Mouse (Mus musculus) testis, postnatal 14 days (tissue): ENCODE results near the gene Hnrnpa0.
"Not testable (repeated sequence)": the region's sequence is repeated elsewhere in the genome, so short reads cannot be mapped to it uniquely, and the experiment has no call there.

ENCODE experiments used
- DNase-seq: peaks from one replicate; pipeline ENCODE4 v3.0.0; 2021; ENCODE audit warnings: low spot score

The Hnrnpa0 gene

GRCm38 (mm10) chr13:58128396-58128767, at the start of gene Hnrnpa0:
Gene Hnrnpa0, minus strand, starts transcription at chr13:58128556.
- peak; percentile 96 for DNase-seq

- peak; percentile 100 for DNase-seq
These were observed 49.3 kb upstream of the Hnrnpa0 start for GRCm38 (mm10) chr13:58177511-58178208.

DNA sequence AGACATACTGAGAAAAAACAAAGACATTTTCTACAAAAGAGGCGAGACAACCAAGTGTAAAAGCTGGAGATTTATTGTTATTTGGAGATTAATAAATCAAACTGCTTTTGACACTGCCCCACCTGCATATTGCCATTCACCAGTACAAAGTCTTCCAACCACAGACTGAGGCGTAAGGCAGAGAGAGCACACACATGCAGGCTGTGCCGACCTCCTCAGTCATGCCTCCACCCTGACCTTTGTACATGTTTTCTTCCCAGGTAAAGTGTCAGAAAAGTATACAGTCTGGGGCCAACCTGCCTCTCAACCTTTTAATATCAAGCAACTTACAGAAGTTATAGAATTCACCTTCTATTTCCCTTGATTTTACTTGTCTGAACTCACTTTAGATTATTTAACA, 47.7 kb upstream of the Hnrnpa0 start:
- no peak for DNase-seq

- no peak for DNase-seq
These were observed 39.8 kb upstream of the Hnrnpa0 start for GRCm38 (mm10) chr13:58168119-58168518.

- DNase-seq: no peak
These were observed 35.0 kb upstream of the Hnrnpa0 start for GRCm38 (mm10) chr13:58163343-58163742.

DNA sequence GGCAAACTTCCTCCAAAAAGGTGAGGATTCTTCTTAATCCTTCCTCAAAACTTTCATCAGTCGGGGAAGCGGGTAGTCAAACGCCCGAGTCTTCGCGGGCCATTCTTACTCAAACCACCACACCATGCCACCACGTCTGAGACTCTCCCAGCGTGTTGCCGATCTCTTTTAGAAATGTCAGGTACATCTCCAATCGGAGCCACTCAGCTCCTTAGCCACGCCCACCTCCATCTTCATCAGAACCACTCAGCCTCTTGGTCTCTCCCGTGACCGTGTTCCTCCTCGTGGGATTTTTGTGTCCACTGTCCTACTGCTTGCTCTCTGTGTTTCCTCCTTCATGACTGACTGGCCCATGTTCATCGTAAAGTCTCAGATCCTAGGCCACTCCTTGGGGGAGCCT, 32.4 kb upstream of the Hnrnpa0 start:
- peak; percentile 83 for DNase-seq

DNA sequence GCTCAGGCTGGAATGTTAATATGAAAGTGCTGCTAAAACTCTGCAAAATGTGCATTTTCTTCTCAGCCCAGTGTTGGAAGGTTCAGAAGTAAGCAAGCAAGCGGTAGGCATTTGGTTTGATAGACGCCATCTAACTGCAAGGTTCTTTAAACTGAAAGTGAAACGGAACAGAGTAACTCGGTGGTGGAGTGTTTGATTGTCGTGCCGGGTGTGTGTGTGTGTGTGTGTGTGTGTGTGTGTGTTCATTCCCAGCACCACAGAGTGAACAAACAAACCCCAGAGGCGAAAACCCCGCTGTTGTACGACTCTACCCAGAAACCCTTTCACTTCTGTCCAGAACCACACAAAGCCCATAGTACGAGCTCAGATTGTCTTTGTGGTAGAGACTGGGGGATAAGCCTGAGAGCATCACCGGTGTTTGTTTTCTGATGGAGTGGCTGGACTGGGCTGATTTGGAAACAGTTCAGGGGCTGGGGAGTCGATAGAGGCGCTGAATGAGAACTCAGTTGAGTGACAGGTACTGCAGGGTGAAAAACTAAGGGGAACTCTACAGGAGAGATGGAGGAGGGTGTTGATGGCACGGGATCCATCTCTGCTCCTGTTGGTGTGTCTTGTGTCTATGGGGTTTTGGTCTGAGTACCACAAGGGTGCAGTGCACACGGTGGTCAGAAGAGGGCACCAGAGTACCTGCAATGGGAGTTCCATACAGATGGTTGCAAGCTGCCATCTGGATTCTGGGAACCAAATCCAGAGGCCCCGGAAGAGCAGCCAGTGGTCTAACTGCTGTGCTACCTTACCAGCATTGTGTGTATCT, 29.9 kb upstream of the Hnrnpa0 start:
- peak; percentile 81 for DNase-seq

DNA sequence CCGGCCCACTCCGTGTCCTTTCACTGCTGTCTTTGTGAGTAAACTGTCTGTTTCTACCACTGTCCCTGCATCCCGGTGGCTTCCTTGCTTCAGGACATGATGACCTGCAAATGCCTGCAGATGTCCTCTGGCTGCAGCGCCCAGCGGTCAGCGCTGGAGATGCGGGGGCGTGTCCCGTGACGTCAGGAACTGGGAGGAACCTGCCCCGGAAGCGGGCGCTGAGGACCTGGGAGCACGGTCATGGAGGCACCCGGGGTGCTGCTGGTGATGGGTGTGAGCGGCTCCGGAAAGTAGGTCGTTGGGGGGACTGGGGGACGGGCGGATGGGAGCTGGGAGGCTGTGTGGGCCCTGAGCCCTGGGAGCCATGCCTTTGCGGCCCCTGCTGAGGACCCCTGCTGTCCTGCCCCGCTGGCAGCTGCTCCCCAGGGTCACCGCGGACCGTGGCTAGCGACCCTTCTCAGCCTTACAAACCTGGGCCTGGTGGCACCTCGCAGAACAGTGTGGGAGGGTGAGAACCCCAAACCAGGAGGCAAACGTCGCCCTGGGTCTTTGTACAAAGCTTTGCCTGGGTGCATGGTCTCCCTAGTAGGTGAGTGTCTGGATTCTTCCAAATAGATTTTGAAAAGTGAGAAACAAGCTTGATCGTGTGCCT, 29.2 kb upstream of the Hnrnpa0 start, which contains the start of gene Idnk:
Gene Idnk, plus strand, starts transcription at position 203 of the 652 bp plus-strand sequence.
- peak; percentile 85 for DNase-seq

DNA sequence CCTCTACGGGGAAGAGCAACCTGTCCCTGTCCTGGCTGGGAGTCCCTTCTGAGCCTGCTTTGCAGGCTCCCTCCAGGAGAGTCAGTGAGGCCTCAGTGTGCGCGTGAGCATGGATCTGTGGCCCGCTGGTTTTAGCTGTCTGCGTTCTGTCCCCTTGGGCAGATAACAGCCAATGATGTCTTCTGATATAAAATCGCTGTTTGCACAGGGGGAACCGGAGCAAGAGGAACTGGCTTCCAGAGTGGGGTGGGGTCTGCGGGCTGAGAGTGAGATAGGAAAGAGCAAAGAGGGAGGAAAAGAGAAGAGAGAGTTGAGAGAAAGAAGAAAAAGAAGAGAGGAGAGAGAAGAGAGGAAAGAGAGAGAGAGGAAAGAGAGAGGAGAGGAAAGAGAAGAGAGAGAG, 28.7 kb upstream of the Hnrnpa0 start:
- no peak for DNase-seq

DNA sequence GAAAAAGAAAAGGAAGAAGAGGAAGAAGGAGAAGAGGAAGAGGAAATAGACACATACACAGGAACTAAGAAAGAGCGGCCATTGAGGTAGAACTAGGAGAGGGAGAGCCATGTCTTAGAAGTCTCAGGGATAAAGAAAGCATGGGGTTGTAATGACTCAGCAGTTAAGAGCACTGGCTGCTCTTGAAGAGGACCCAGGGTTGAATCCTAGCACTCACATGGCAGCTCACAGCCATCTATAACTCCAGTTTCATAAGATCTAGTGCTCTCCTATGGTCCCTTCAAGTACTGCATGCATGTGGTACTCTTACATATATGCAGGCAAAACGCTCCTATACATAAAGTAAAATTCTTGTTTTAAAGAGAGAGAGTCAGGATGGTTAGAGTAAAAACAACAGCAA, 27.7 kb upstream of the Hnrnpa0 start:
- DNase-seq: no peak

GRCm38 (mm10) chr13:58150442-58150841, 22.1 kb upstream of the Hnrnpa0 start:
- DNase-seq: no peak

GRCm38 (mm10) chr13:58149629-58150028, 21.3 kb upstream of the Hnrnpa0 start:
- no peak for DNase-seq

GRCm38 (mm10) chr13:58149033-58149558, 20.7 kb upstream of the Hnrnpa0 start:
- no peak for DNase-seq

- peak; percentile 72 for DNase-seq
These were observed 20.0 kb upstream of the Hnrnpa0 start for GRCm38 (mm10) chr13:58148256-58148831.

DNA sequence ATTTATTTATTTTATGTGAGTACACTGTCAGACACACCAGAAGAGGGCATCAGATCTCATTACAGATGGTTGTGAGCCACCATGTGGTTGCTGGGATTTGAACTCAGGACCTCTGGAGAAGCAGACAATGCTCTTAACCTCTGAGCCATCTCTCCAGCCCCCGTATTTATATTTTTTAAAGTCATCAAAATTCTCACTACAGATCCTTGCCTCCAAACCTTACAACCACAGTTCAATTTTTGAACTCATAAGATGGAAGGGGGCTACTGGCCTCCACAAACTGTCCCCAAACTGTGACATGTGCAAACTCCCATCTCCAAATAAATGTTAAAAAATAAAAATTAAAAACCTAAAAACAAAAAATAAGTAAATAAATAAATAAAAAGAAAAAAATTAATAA, 19.4 kb upstream of the Hnrnpa0 start:
- no peak for DNase-seq

GRCm38 (mm10) chr13:58146603-58147002, 18.2 kb upstream of the Hnrnpa0 start:
- DNase-seq: not testable (repeated sequence)

GRCm38 (mm10) chr13:58131692-58132091, 3.3 kb upstream of the Hnrnpa0 start:
- DNase-seq: no peak

GRCm38 (mm10) chr13:58129687-58130246, 1.4 kb upstream of the Hnrnpa0 start:
- no peak for DNase-seq

DNA sequence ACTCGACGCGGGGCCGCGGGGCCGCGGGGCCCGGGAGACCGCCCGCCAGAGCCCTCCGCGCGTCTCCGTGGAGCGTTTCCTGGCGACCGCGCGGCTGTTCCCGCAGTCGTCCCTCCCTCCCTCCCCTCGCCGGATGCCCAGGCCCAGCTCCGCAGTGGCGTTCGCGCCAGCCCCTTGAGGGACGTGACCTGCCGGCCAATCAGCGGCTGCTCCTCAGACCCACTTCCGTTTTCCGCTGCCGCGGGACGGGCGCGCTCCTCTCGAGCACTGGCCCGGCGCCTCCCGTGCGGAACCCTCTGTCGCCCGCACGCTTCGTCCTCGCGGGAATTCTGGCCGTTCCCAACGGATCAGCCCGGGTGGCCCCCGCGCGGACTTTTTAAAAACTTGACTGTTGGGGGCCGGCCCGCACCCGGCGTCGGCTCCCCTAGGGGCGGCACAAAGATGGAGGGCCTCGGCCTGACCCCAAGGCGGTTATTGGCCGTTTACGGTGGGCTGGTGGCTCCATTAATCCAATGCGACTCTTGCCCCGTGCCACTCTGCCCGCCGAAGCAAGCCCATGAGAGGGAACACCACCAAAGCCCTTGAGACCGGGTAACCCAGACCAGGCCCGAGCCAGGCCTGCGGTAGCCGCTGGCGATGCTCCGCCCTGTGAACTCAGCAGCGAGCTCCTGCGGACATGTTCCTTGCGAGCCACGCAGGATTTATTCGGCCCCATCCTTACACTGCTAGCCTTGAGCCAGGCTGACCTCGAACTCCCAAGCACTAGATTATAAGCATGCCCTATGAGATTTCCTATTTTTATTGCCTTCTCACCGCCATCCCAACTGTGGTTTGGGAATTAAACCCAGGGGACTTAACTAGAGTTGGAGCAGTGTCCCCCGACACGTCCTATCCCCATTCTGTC, 664 bp upstream of the Hnrnpa0 start:
- DNase-seq: peak; percentile 99

DNA sequence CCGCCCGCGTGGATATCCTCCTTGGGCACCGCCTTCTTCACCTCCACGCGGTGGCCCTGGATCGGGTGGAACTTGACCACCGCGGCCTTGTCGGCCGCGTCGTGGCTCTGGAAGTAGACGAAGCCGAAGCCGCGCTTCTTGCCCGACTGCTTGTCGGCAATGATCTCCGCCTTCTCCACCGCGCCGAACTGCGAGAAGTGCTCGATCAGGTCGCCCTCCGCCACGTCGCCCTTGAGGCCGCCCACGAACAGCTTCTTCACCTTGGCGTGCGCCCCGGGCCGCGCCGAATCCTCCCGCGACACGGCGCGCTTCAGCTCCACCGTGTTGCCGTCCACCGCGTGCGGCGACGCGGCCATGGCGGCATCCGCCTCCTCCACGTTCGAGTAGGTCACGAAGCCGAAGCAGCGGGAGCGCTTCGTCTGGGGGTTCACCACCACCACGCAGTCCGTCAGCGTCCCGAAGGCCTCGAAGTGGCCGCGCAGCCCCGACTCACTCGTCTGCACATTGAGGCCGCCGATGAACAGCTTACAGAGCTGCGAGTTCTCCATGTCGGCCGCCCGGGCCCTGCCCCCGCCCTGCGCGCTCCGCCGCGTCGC, 492 bp downstream of the Hnrnpa0 start:
- peak; percentile 84 for DNase-seq
